Mouse (Mus musculus): ENCODE data around the gene Stk25. TPM values are rescaled to one million over a fixed set of nuclear protein-coding genes. Genes with fewer than 3 reads are reported as not detected.
A peak's percentile ranks its signal among the peaks of the same experiment; 100 is the strongest.

Gene Stk25
- total RNA-seq, 2 experiments from 2014 or later = 395 to 419 TPM

GRCm38 (mm10) chr1:93656325-93657024, 2.0 kb downstream of the Stk25 start:
- no peak for TF ChIP-seq CTCF (conservative IDR thresholded peaks at IDR 0.05)
- H3K27ac ChIP-seq = no peak overlapping the region
- peak in 1 of 2 experiments; percentile 34 for DNase-seq (ENCODE audit: low spot score in 2 of 2)
- H3K4me3 ChIP-seq = no peak overlapping the region

GRCm38 (mm10) chr1:93654798-93655197, 3.7 kb downstream of the Stk25 start:
- TF ChIP-seq CTCF (conservative IDR thresholded peaks at IDR 0.05) = no peak
- no peak overlapping the region for H3K27ac ChIP-seq
- no peak overlapping the region for H3K4me3 ChIP-seq
- no peak for DNase-seq (ENCODE audit: low spot score in 2 of 2)

- no peak for TF ChIP-seq CTCF (conservative IDR thresholded peaks at IDR 0.05)
- Histone ChIP-seq H3K27ac (no peak overlapping the region), H3K4me3 (no peak overlapping the region)
- no peak for DNase-seq (ENCODE audit: low spot score in 2 of 2)
Observed at GRCm38 (mm10) chr1:93654275-93654674, 4.2 kb downstream of the Stk25 start.

GRCm38 (mm10) chr1:93649604-93650172, 8.8 kb downstream of the Stk25 start:
- no peak for DNase-seq (ENCODE audit: low spot score in 2 of 2)
- H3K4me3 ChIP-seq = no peak overlapping the region
- TF ChIP-seq CTCF (conservative IDR thresholded peaks at IDR 0.05) = no peak
- H3K27ac ChIP-seq = no peak overlapping the region

- DNase-seq (ENCODE audit: low spot score in 2 of 2) = no peak
- no peak for TF ChIP-seq CTCF (conservative IDR thresholded peaks at IDR 0.05)
- Histone ChIP-seq H3K27ac (no peak overlapping the region), H3K4me3 (no peak overlapping the region)
Observed at GRCm38 (mm10) chr1:93642692-93643091, 15.8 kb downstream of the Stk25 start.

- DNase-seq (ENCODE audit: low spot score in 2 of 2) = no peak
- TF ChIP-seq CTCF (conservative IDR thresholded peaks at IDR 0.05) = no peak
- Histone ChIP-seq H3K4me3 (no peak overlapping the region), H3K27ac (no peak overlapping the region)
Observed at GRCm38 (mm10) chr1:93641978-93642377, 16.5 kb downstream of the Stk25 start.

- peak; percentile 59 for TF ChIP-seq CTCF (conservative IDR thresholded peaks at IDR 0.05)
Observed at GRCm38 (mm10) chr1:93636211-93636897, 22.1 kb downstream of the Stk25 start.

GRCm38 (mm10) chr1:93635580-93636192, 22.8 kb downstream of the Stk25 start:
- peak; percentile 98 to 100 for DNase-seq (ENCODE audit: low spot score in 2 of 2)
- H3K27ac ChIP-seq = peak overlapping the region; percentile 94
- no peak for TF ChIP-seq CTCF (conservative IDR thresholded peaks at IDR 0.05)
- H3K4me3 ChIP-seq = peak overlapping the region; percentile 100

More at GRCm38 (mm10) chr1:93636211-93636897, 22.1 kb downstream of the Stk25 start:
- no peak for DNase-seq (ENCODE audit: low spot score in 2 of 2)
- Histone ChIP-seq H3K4me3 (peak overlapping the region; percentile 100), H3K27ac (peak overlapping the region; percentile 92)

- H3K4me3 ChIP-seq = peak overlapping the region; percentile 100
- peak overlapping the region; percentile 94 for H3K27ac ChIP-seq
- peak in 1 of 2 experiments; percentile 28 for DNase-seq (ENCODE audit: low spot score in 2 of 2)
- TF ChIP-seq CTCF (conservative IDR thresholded peaks at IDR 0.05) = no peak; the same call in 1 of the 2 replicates
Observed at GRCm38 (mm10) chr1:93635091-93635579, 23.3 kb downstream of the Stk25 start.

GRCm38 (mm10) chr1:93634481-93634891, 24.0 kb downstream of the Stk25 start:
- DNase-seq (ENCODE audit: low spot score in 2 of 2) = peak; percentile 69 to 71
- peak overlapping the region; percentile 100 for H3K4me3 ChIP-seq
- no peak for TF ChIP-seq CTCF (conservative IDR thresholded peaks at IDR 0.05)
- peak overlapping the region; percentile 94 for H3K27ac ChIP-seq

- no peak for DNase-seq (ENCODE audit: low spot score in 2 of 2)
- no peak overlapping the region; the same call in 1 of the 2 replicates for H3K4me3 ChIP-seq
- TF ChIP-seq CTCF (conservative IDR thresholded peaks at IDR 0.05) = no peak
- no peak overlapping the region for H3K27ac ChIP-seq
Observed at GRCm38 (mm10) chr1:93632723-93633122, 25.7 kb downstream of the Stk25 start.

GRCm38 (mm10) chr1:93630796-93631195, 27.7 kb downstream of the Stk25 start:
- no peak for TF ChIP-seq CTCF (conservative IDR thresholded peaks at IDR 0.05)
- no peak overlapping the region for H3K4me3 ChIP-seq
- H3K27ac ChIP-seq = no peak overlapping the region
- DNase-seq (ENCODE audit: low spot score in 2 of 2) = no peak

- TF ChIP-seq CTCF (conservative IDR thresholded peaks at IDR 0.05) = no peak
Observed at GRCm38 (mm10) chr1:93624502-93624901, 34.0 kb downstream of the Stk25 start.

More at GRCm38 (mm10) chr1:93624502-93624901, 34.0 kb downstream of the Stk25 start:
- no peak overlapping the region for H3K4me3 ChIP-seq
- no peak for DNase-seq (ENCODE audit: low spot score in 2 of 2)
- no peak overlapping the region for H3K27ac ChIP-seq
